Mouse (Mus musculus) heart, postnatal 25 days (tissue): ENCODE measurements around the gene Elobl. TPM values are rescaled to one million over a fixed set of nuclear protein-coding genes. Genes with fewer than 3 reads are reported as not detected.

Experiments
- DNase-seq: peaks from one replicate; pipeline ENCODE4 v3.0.0; 2022; ENCODE audit warnings: low spot score
- intact Hi-C: fragments of 180-260 bp; cut with DNase I; formaldehyde crosslinking; loops from one replicate; pipeline ENCODE4 v1.15.1; 2025
- total RNA-seq, 2 experiments: library from RNA; stranded (reverse); gene quantifications; 2 replicates each; pipeline ENCODE4 v1.2.3; 2021

The Elobl gene
- total RNA-seq, 2 experiments from 2014 or later = not detected

- no peak for DNase-seq
- intact Hi-C loops = no loop called here
Measured at GRCm38 (mm10) chr11:88948896-88949295, 17.8 kb downstream of the Elobl start.

GRCm38 (mm10) chr11:88945971-88946585 lies 20.7 kb downstream of the Elobl start:
- no peak for DNase-seq
- intact Hi-C loops = no loop called here

- intact Hi-C loops = no loop called here
- no peak for DNase-seq
Measured at GRCm38 (mm10) chr11:88941489-88941888, 25.2 kb downstream of the Elobl start.

- intact Hi-C loops = no loop called here
Measured at GRCm38 (mm10) chr11:88939634-88940033, 27.1 kb downstream of the Elobl start.

GRCm38 (mm10) chr11:88938770-88939169 lies 28.0 kb downstream of the Elobl start:
- intact Hi-C loops = no loop called here
- DNase-seq = no peak

More at GRCm38 (mm10) chr11:88939634-88940033, 27.1 kb downstream of the Elobl start:
- no peak for DNase-seq

- intact Hi-C loops = no loop called here
- DNase-seq = no peak
Measured at GRCm38 (mm10) chr11:88937886-88938285, 28.8 kb downstream of the Elobl start.

GRCm38 (mm10) chr11:88934089-88935000 lies 32.4 kb downstream of the Elobl start:
- intact Hi-C loops = no loop called here
- DNase-seq = no peak

GRCm38 (mm10) chr11:88933030-88933429 lies 33.7 kb downstream of the Elobl start:
- DNase-seq = no peak
- intact Hi-C loops = no loop called here

- no peak for DNase-seq
- intact Hi-C loops = no loop called here
Measured at GRCm38 (mm10) chr11:88931692-88932530, 34.8 kb downstream of the Elobl start.

GRCm38 (mm10) chr11:88926566-88926965 lies 40.2 kb downstream of the Elobl start:
- intact Hi-C loops = no loop called here
- no peak for DNase-seq

Other genes with a start within 250 kb of the Elobl start
- 100 to 1,000 TPM; 191 to 211 TPM for gene Msi2, start 248.4 kb downstream of the Elobl start, total RNA-seq
- 100 to 1,000 TPM; 114 to 123 TPM for gene Akap1, start 102.3 kb downstream of the Elobl start, total RNA-seq
- gene Scpep1, start 11.5 kb downstream of the Elobl start, total RNA-seq = 10 to 100 TPM; 16.8 to 20.3 TPM
- 1 to 10 TPM; 4.6 to 4.9 TPM for gene Coil, start 3.3 kb upstream of the Elobl start, total RNA-seq
- 10 to 100 TPM; 20.5 to 22.7 TPM for gene Trim25, start 32.4 kb upstream of the Elobl start, total RNA-seq
- gene Dgke, start 99.9 kb upstream of the Elobl start, total RNA-seq = 10 to 100 TPM in 1 of 2 experiments, 1 to 10 TPM in 1; 9.4 to 10.6 TPM
- gene Gm525, start 106.9 kb upstream of the Elobl start, total RNA-seq = not detected